Mouse (Mus musculus) kidney, adult 2 months (tissue): ENCODE results near the gene Ugt1a5. TPM values are rescaled to one million over a fixed set of nuclear protein-coding genes. Genes with fewer than 3 reads are reported as not detected.

Experiments
- DNase-seq: peaks from one replicate; pipeline ENCODE4 v3.0.0; 2021
- H3K27ac ChIP-seq: fragments of 200-500 bp; 2 replicates; pipeline ENCODE4 v1.5.1; 2012; ENCODE audit warnings: low read depth, low read length, control low read depth, inconsistent platforms; ENCODE audit not compliant: insufficient read depth
- H3K27me3 ChIP-seq: fragments of 200-500 bp; replicated peaks from 2 replicates; pipeline ENCODE4 v1.6.1; 2012; ENCODE audit warnings: mild to moderate bottlenecking, moderate library complexity, low read length, inconsistent platforms; ENCODE audit not compliant: control insufficient read depth, insufficient read depth
- H3K36me3 ChIP-seq: fragments of 200-500 bp; 2 replicates; pipeline ENCODE4 v1.6.1; 2012; ENCODE audit warnings: mild to moderate bottlenecking, moderate library complexity, low read length, inconsistent platforms; ENCODE audit not compliant: control insufficient read depth, insufficient read depth
- H3K4me1 ChIP-seq: fragments of 200-500 bp; 2 replicates; pipeline ENCODE4 v1.6.1; 2011; ENCODE audit warnings: low read length; ENCODE audit not compliant: control insufficient read depth, insufficient read depth
- H3K4me3 ChIP-seq: fragments of 200-500 bp; 2 replicates; pipeline ENCODE4 v1.5.1; 2011; ENCODE audit warnings: mild to moderate bottlenecking, low read depth, low read length, control low read depth; ENCODE audit not compliant: insufficient read depth
- CTCF ChIP-seq: fragments of 200-500 bp; conservative IDR thresholded peaks from 2 replicates; pipeline ENCODE4 v1.5.1; 2011; ENCODE audit warnings: low read depth, mild to moderate bottlenecking, control low read depth, low read length, moderate library complexity, mixed read lengths; ENCODE audit not compliant: insufficient read depth, insufficient read length
- POLR2A ChIP-seq: fragments of 200-500 bp; IDR thresholded peaks from one replicate; pipeline ENCODE4 v1.6.1; 2011; ENCODE audit warnings: low read depth, low read length, control low read depth
- WGBS: fragments of 180-500 bp; shearing (Covaris S2); methylation state at CpG from one replicate; pipeline ENCODE4 v1.1.7; 2018; 5-methylcytosine and 5-hydroxymethylcytosine counted together
- polyA plus RNA-seq: library from polyadenylated mRNA; depleted of rRNA; stranded (reverse); fragments of >200 nt; gene quantifications from 2 replicates; pipeline ENCODE4 v1.2.3, GENCODE M21; 2012; rRNA removed

The Ugt1a5 gene
- polyA plus RNA-seq, 1 experiment, result 0.59 TPM

DNA sequence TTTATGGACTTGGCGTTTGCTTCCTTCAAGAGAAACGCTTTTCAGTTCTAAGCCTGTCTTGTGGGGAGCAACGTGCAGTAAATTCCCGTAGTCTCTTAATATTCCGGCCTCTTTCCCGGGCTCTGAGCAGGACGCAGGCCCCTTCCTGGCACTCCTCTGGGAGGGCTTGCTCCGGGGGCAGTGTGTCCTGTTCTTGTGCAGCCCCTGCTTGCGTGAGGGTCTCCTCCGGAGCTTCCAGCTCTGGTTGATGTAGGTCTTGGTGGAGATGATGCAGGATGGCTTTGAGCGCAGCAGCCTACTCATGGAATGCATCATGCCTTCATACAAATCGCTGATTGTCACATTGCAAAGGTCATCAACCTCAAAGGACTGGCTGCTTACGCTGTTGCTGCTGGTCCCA is 100.3 kb downstream of the Ugt1a5 start:
- no peak overlapping the region for H3K4me3 ChIP-seq
- H3K27ac ChIP-seq, result no peak overlapping the region
- WGBS, result 85% methylated on average over 13 of the region's 13 CpGs
- peaks cover 8% of the 10 kb centered on the region; the same call in 1 of the 2 replicates for H3K36me3 ChIP-seq
- DNase-seq, result no peak
- TF ChIP-seq POLR2A (no peak), CTCF (no peak)
- H3K27me3 ChIP-seq, result no peaks in the 10 kb centered on the region
- no peaks in the 10 kb centered on the region for H3K4me1 ChIP-seq

DNA sequence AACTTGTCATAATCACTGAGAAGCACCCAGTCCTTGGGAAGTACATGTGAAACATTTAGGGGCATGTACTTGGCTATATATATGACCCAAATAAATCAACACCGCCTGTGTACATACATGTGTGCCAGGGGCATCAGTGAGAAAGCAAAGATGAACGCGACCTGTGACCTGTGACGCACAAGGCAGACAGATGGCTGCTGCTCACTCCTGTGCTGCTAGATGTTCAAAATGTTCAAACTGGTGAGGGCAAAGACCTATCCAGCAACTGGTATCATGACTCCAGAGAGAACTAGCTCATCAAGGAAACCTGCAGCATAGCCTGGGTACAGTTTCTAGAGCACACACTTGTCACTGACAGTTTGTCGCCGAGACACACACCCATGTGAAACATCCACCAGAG is 101.7 kb downstream of the Ugt1a5 start:
- no peak for DNase-seq
- no peak overlapping the region for H3K27ac ChIP-seq
- H3K4me3 ChIP-seq, result no peak overlapping the region
- no peak for TF ChIP-seq POLR2A
- no peak for TF ChIP-seq CTCF
- no peaks in the 10 kb centered on the region for H3K27me3 ChIP-seq
- H3K36me3 ChIP-seq, result peaks cover 8% of the 10 kb centered on the region; the same call in 1 of the 2 replicates
- no peaks in the 10 kb centered on the region for H3K4me1 ChIP-seq
- whole genome bisulfite sequencing, result 90% methylated on average over 6 of the region's 6 CpGs

DNA sequence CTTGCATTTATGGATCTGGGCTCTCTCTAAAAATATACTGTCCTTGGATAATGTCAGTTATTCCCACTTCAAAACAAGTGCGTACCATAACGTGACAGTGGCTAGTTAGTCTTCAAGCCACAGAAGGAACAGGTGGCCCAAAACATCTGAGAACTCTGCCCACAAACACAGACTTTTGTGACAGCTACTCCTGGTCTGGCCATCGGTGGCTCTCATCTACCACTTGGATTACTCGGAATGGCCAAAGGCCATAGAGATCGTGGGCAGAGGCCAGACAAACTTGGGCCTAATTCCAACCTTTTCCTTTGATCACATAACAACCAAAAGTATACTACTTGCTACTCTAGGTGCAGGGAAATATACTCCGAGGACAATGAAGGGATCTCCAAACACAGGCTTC is 102.3 kb downstream of the Ugt1a5 start:
- H3K36me3 ChIP-seq, result peaks cover 8% of the 10 kb centered on the region; the same call in 1 of the 2 replicates
- H3K4me3 ChIP-seq, result no peak overlapping the region
- no peak for DNase-seq
- no peaks in the 10 kb centered on the region for H3K27me3 ChIP-seq
- WGBS, result 83% methylated on average over 6 of the region's 6 CpGs
- TF ChIP-seq POLR2A (no peak), CTCF (no peak)
- no peak overlapping the region for H3K27ac ChIP-seq
- H3K4me1 ChIP-seq, result no peaks in the 10 kb centered on the region

Other genes starting within 250 kb of the Ugt1a5 start
- gene Usp40, start 157.5 kb upstream of the Ugt1a5 start, polyA plus RNA-seq, result 10.0 and 10.1 TPM in 2 replicates
- 129 and 166 TPM in 2 replicates for gene Ugt1a10, start 110.6 kb upstream of the Ugt1a5 start, polyA plus RNA-seq
- 3.2 and 5.1 TPM in 2 replicates for gene Ugt1a9, start 95.2 kb upstream of the Ugt1a5 start, polyA plus RNA-seq
- gene Ugt1a8, start 78.2 kb upstream of the Ugt1a5 start, polyA plus RNA-seq, result 0.20 and 0.22 TPM in 2 replicates
- 85.2 and 96.9 TPM in 2 replicates for gene Ugt1a7c, start 71.0 kb upstream of the Ugt1a5 start, polyA plus RNA-seq
- 8.5 and 10.5 TPM in 2 replicates for gene Ugt1a6b, start 62.8 kb upstream of the Ugt1a5 start, polyA plus RNA-seq
- 20.9 and 21.1 TPM in 2 replicates for gene Ugt1a6a, start 31.2 kb upstream of the Ugt1a5 start, polyA plus RNA-seq
- gene Ugt1a2, start 34.6 kb downstream of the Ugt1a5 start, polyA plus RNA-seq, result 1,010 and 1,230 TPM in 2 replicates
- gene Dnajb3, start 39.8 kb downstream of the Ugt1a5 start, polyA plus RNA-seq, result 1.6 and 1.9 TPM in 2 replicates
- 25.5 and 31.7 TPM in 2 replicates for gene Ugt1a1, start 45.9 kb downstream of the Ugt1a5 start, polyA plus RNA-seq
- 0.08 TPM in 2 replicates for gene Mroh2a, start 61.0 kb downstream of the Ugt1a5 start, polyA plus RNA-seq
- gene Hjurp, start 111.6 kb downstream of the Ugt1a5 start, polyA plus RNA-seq, result 12.8 and 14.5 TPM in 2 replicates
- not detected in 2 replicates for gene Trpm8, start 111.6 kb downstream of the Ugt1a5 start, polyA plus RNA-seq
- gene Spp2, start 240.9 kb downstream of the Ugt1a5 start, polyA plus RNA-seq, result 1,106 and 1,181 TPM in 2 replicates